Mouse (Mus musculus) thymus, adult 2 months (tissue): ENCODE data around the gene Adrm1.

Source experiments
- CTCF ChIP-seq: fragments of 200-500 bp; IDR thresholded peaks from 2 replicates; pipeline ENCODE4 v1.5.1; 2012; ENCODE audit warnings: mild to moderate bottlenecking, control low read depth, low read length, moderate library complexity, borderline replicate concordance; ENCODE audit not compliant: control insufficient read depth, poor library complexity, insufficient read depth; ENCODE audit errors: extremely low read depth
- POLR2A ChIP-seq: fragments of 200-500 bp; IDR thresholded peaks from 2 replicates; pipeline ENCODE4 v1.6.1; 2012; ENCODE audit warnings: mild to moderate bottlenecking, low read length, control low read depth, moderate library complexity; ENCODE audit not compliant: control insufficient read depth, poor library complexity, insufficient read depth; ENCODE audit errors: extremely low read depth

GRCm38 (mm10) chr2:180126195-180126594 is 45.1 kb upstream of the Adrm1 start:
- TF ChIP-seq POLR2A (no peak), CTCF (0 out of 2 replicates have a peak, but pooled peaks have one; percentile 18)
